Mouse (Mus musculus) bone marrow macrophage, adult 2 months (primary cell): ENCODE results near the gene Mfap3.

Experiments
- CTCF ChIP-seq: IDR thresholded peaks from 2 replicates; pipeline ENCODE4 v1.5.1; 2012; ENCODE audit warnings: low read depth, mild to moderate bottlenecking, low read length, moderate library complexity
- POLR2A ChIP-seq: IDR thresholded peaks from 2 replicates; pipeline ENCODE4 v1.6.1; 2012; ENCODE audit warnings: mild to moderate bottlenecking, low read depth, low read length, borderline replicate concordance

GRCm38 (mm10) chr11:57548618-57549550 lies 30.4 kb downstream of the Mfap3 start:
- TF ChIP-seq CTCF (peak; percentile 84), POLR2A (no peak)
